Mouse (Mus musculus) intestine, embryonic 14.5 days (tissue): Measurements from ENCODE around the gene Cacna1i. TPM values are rescaled to one million over a fixed set of nuclear protein-coding genes. Genes with fewer than 3 reads are reported as not detected.

Source experiments
- ATAC-seq: fragments of 200-750 bp; cut with Nextera tagmentation; replicated peaks from 2 replicates; pipeline ENCODE4 v1.8.0; 2017; ENCODE audit warnings: low read depth, moderate number of reproducible peaks, moderate TSS enrichment, moderate library complexity; ENCODE audit not compliant: low FRiP score, low TSS enrichment
- DNase-seq: peaks from one replicate; pipeline ENCODE4 v3.0.0-alpha.2; 2018; ENCODE audit warnings: low spot score
- H3K27ac ChIP-seq: fragments of 300-500 bp; sonication (generic); 2 replicates; pipeline ENCODE4 v1.5.1; 2014; ENCODE audit warnings: low read depth, mild to moderate bottlenecking, control low read depth
- H3K27me3 ChIP-seq: fragments of 300-500 bp; sonication (generic); replicated peaks from 2 replicates; pipeline ENCODE4 v1.6.1; 2014; ENCODE audit warnings: low read length, control low read depth; ENCODE audit not compliant: control insufficient read depth, insufficient read depth
- H3K36me3 ChIP-seq: fragments of 300-500 bp; sonication (generic); 2 replicates; pipeline ENCODE4 v1.6.1; 2014; ENCODE audit warnings: low read length, control low read depth; ENCODE audit not compliant: control insufficient read depth, insufficient read depth
- H3K4me1 ChIP-seq: fragments of 300-500 bp; sonication (generic); replicated peaks from 2 replicates; pipeline ENCODE4 v1.6.1; 2014; ENCODE audit warnings: low read length, control low read depth, mixed read lengths; ENCODE audit not compliant: control insufficient read depth, insufficient read depth
- H3K4me2 ChIP-seq: fragments of 300-500 bp; sonication (generic); 2 replicates; pipeline ENCODE4 v1.6.1; 2014; ENCODE audit warnings: low read length
- H3K4me3 ChIP-seq: fragments of 300-500 bp; sonication (generic); 2 replicates; pipeline ENCODE4 v1.5.1; 2014; ENCODE audit warnings: low read depth, low read length, control low read depth, mixed read lengths
- H3K9ac ChIP-seq: fragments of 300-500 bp; sonication (generic); 2 replicates; pipeline ENCODE4 v1.6.1; 2014; ENCODE audit warnings: mild to moderate bottlenecking, low read length
- H3K9me3 ChIP-seq: fragments of 300-500 bp; sonication (generic); 2 replicates; pipeline ENCODE4 v1.6.1; 2016; ENCODE audit warnings: low read length, control low read depth; ENCODE audit not compliant: control insufficient read depth
- WGBS: fragments of 180-500 bp; shearing (Covaris S2); extraction: QIAGEN DNeasy Blood & Tissue Kit; methylation state at CpG from one replicate; pipeline ENCODE4 v1.1.7; 2014; 5-methylcytosine and 5-hydroxymethylcytosine counted together
- polyA plus RNA-seq: library from polyadenylated mRNA; unstranded; fragments of >200 nt; fragmentation: Nextera tagmentation; extraction: Ambion mirVana; gene quantifications from 2 replicates; pipeline ENCODE4 v1.2.1, GENCODE M21; 2014

The Cacna1i gene
- polyA plus RNA-seq, 1 experiment from 2014 or later: not detected

DNA sequence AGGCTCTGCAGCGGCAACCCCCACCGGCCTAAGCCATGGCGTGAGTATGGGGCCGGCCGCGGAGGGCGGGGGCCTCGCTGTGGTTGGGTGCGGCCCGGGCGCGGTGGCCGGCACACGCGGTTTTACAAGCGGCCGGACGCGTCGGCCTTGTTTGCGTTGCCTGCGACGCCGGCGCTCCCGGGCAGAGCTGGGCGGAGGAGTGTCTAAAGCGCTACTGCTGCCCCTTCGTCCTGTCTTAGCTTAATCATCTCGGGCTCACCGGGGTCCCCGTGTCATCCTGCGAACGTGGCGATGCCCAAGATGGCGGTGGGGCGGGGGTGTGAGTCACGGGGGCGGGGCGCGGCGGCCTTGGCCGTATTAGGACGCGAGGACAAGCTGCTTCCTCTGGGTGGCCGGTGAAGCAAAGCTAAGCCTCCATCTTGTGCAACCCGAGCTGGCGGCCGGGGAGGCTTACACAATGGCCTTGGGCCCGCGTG lies 31.4 kb upstream of the Cacna1i start:
- Histone ChIP-seq H3K4me2 (peak overlapping the region; percentile 97), H3K9me3 (no peaks in the 10 kb centered on the region), H3K4me1 (peaks cover 27% of the 10 kb centered on the region), H3K27ac (peak overlapping the region; percentile 99), H3K9ac (peak overlapping the region; percentile 100), H3K27me3 (no peaks in the 10 kb centered on the region), H3K4me3 (peak overlapping the region; percentile 100), H3K36me3 (peaks cover 61% of the 10 kb centered on the region)
- DNase-seq: peak; percentile 92
- WGBS: under 1% methylated on average over 51 of the region's 51 CpGs
- ATAC-seq: peak; percentile 32

DNA sequence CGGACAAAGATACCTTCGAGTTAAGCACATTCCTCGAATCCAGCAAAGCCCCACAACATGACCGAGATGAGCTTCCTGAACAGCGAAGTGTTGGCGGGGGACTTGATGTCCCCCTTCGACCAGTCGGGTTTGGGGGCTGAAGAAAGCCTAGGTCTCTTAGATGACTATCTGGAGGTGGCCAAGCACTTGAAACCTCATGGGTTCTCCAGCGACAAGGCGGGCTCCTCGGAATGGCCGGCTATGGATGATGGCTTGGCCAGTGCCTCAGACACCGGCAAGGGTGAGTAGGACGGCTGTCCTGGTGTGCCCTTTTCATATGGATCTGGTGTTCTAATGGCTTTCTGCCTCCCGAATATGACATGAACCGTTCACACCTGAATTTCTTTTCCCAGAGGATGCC lies 30.8 kb upstream of the Cacna1i start:
- peak overlapping the region; percentile 99 for H3K27ac ChIP-seq
- ATAC-seq (no peak), DNase-seq (no peak)
- 9% methylated on average over 16 of the region's 16 CpGs for WGBS
- H3K4me2 ChIP-seq: peak overlapping the region; percentile 97
- no peaks in the 10 kb centered on the region for H3K27me3 ChIP-seq
- peak overlapping the region; percentile 100 for H3K4me3 ChIP-seq
- peaks cover 60% of the 10 kb centered on the region for H3K36me3 ChIP-seq
- peaks cover 27% of the 10 kb centered on the region for H3K4me1 ChIP-seq
- H3K9me3 ChIP-seq: no peaks in the 10 kb centered on the region
- peak overlapping the region; percentile 100 for H3K9ac ChIP-seq

DNA sequence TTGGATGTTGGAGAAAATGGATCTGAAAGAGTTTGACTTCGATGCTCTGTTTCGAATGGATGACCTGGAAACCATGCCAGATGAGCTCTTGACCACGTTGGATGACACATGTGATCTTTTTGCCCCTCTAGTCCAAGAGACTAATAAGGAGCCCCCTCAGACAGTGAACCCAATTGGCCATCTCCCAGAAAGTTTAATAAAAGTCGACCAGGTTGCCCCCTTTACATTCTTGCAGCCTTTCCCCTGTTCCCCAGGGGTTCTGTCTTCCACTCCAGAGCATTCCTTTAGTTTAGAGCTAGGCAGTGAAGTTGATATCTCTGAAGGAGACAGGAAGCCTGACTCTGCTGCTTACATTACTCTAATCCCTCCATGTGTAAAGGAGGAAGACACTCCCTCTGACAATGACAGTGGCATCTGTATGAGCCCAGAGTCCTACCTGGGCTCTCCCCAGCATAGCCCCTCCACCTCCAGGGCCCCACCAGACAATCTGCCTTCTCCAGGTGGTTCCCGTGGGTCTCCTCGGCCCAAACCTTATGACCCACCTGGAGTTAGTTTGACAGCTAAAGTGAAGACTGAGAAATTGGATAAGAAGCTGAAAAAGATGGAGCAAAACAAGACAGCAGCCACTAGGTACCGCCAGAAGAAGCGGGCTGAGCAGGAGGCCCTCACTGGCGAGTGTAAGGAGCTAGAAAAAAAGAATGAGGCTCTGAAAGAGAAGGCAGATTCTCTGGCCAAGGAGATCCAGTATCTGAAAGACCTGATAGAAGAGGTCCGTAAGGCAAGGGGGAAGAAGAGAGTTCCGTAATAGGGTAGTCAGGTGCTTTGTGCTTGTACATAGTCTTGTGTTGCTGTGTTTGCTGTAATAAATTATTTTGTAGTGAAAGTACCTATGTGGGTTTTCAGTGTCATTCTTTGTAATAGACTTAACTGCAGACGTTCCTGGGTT lies 30.1 kb upstream of the Cacna1i start:
- H3K4me1 ChIP-seq: peaks cover 27% of the 10 kb centered on the region
- peaks cover 54% of the 10 kb centered on the region for H3K36me3 ChIP-seq
- no peaks in the 10 kb centered on the region for H3K27me3 ChIP-seq
- no peak for ATAC-seq
- peak overlapping the region; percentile 97 for H3K4me2 ChIP-seq
- peak overlapping the region; percentile 99 for H3K27ac ChIP-seq
- whole genome bisulfite sequencing: 61% methylated on average over 12 of the region's 12 CpGs
- DNase-seq: no peak
- peak overlapping the region; percentile 100 for H3K4me3 ChIP-seq
- no peaks in the 10 kb centered on the region for H3K9me3 ChIP-seq
- H3K9ac ChIP-seq: peak overlapping the region; percentile 100

DNA sequence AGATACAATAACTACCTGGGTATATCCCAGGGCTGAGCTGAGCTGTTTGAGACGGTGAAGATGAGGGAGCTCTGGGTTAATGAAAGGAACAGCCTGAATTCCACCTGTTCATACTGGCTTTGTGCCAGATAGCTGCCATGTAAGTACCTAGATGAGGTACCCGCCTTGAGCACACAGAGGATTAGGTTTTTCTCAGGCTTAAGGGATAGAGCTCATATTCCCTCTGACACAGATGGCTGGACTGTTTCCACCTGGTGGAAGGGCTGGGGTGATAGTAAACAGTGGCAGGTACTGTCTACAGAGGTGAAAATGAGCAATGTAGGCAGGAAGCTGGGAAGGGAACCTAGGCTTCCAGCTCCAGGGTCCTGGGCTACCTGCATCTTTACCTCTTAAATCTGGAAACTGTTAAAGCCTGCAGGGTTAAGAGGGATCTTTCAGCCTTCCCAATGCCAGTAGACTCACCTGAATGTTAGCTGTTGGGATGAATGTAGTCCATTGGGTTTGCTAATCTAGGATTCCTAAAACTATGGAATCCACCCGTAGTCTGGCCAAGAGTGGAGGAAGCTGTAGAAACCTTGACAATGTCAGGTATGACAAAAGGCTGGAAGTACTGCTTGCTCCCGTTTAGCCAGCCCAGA lies 29.3 kb upstream of the Cacna1i start:
- H3K9ac ChIP-seq: peak overlapping the region; percentile 100; the same call in 1 of the 2 replicates
- ATAC-seq: no peak
- peaks cover 48% of the 10 kb centered on the region for H3K36me3 ChIP-seq
- DNase-seq: peak; percentile 57
- H3K4me3 ChIP-seq: peak overlapping the region; percentile 100
- WGBS: 26% methylated on average over 4 of the region's 4 CpGs
- H3K9me3 ChIP-seq: no peaks in the 10 kb centered on the region
- peaks cover 27% of the 10 kb centered on the region for H3K4me1 ChIP-seq
- peak overlapping the region; percentile 99 for H3K27ac ChIP-seq
- H3K27me3 ChIP-seq: no peaks in the 10 kb centered on the region
- H3K4me2 ChIP-seq: peak overlapping the region; percentile 97

DNA sequence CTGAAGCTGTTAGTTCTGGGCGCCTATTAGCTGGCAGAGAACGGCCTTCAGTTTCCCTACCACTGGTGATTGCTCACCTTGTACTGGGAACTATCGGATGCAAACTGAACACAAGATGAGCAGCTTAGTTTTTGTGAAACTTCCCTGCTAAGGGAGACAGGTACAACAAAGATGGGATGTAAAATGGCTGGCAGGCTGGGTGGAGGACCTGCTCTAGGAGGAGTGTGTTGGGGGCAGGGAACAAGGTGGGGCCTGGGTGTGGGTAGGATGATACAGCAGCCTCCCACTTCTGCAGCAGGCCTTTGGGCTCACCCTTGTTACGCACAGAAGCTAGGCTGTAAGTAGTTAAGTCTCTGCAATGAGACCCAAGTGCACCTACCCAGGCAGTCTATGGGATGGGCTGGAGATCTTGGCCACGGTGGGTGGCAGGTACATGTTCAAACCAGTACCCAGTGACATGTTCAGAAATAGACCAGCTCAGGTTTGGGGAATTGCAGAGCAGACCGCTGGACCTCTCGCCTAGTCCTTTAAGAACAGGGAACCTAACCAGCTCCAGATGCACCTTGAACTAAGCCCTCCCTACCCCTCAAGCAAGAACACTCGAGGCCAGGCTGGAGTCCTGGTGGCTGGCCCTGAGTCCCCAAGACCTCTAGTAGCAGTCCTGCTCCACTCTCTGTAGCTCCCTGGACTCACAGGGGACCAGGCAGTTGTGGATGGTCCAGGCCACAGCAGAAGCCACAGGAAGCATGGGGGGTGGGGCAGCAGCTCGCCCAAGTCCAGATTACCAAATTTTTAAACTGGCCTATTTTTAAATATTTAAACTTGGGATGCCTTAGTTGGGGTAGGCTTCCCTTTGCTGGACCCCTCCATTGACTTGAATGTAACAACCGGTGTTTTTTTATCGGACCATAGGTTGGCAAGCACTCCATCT lies 28.5 kb upstream of the Cacna1i start:
- peaks cover 31% of the 10 kb centered on the region for H3K4me1 ChIP-seq
- ATAC-seq (no peak), DNase-seq (peak; percentile 56)
- H3K27me3 ChIP-seq: no peaks in the 10 kb centered on the region
- peak overlapping the region; percentile 99 for H3K27ac ChIP-seq
- H3K4me3 ChIP-seq: no peak overlapping the region
- no peaks in the 10 kb centered on the region for H3K9me3 ChIP-seq
- no peak overlapping the region for H3K4me2 ChIP-seq
- no peak overlapping the region for H3K9ac ChIP-seq
- H3K36me3 ChIP-seq: peaks cover 48% of the 10 kb centered on the region
- WGBS: 48% methylated on average over 11 of the region's 11 CpGs

DNA sequence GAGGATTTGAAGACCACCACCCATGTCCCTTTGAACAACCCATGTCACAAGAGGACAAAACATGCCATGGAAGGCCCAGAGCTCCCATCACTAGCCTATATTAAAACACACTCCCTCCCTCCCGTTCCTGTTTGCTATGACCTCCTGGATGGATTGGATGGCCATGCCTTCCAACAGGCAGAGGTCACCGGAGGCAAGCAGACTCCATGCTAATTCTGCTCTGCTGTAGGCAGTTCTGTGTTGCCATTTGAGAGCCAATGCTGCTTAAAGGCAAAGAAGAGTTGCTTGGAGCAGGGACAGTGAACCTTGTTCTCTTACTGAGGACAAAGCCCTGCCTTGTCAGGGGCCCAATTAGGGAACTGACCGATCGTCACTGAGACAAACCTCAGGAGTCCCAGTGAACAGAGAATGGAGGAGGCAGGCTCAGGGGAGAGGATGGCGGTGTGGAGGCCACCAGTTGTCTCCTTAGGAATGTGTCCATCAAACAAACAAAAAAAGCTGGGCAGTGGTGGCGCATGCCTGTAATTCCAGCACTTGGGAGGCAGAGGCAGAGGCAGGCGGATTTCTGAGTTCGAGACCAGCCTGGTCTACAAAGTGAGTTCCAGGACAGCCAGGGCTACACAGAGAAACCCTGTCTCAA lies 27.5 kb upstream of the Cacna1i start:
- Histone ChIP-seq H3K9ac (no peak overlapping the region), H3K27me3 (no peaks in the 10 kb centered on the region), H3K4me2 (no peak overlapping the region), H3K27ac (no peak overlapping the region), H3K4me3 (no peak overlapping the region), H3K4me1 (peaks cover 23% of the 10 kb centered on the region), H3K9me3 (no peaks in the 10 kb centered on the region), H3K36me3 (peaks cover 48% of the 10 kb centered on the region)
- ATAC-seq (no peak), DNase-seq (no peak)
- WGBS: 74% methylated on average over 8 of the region's 8 CpGs

DNA sequence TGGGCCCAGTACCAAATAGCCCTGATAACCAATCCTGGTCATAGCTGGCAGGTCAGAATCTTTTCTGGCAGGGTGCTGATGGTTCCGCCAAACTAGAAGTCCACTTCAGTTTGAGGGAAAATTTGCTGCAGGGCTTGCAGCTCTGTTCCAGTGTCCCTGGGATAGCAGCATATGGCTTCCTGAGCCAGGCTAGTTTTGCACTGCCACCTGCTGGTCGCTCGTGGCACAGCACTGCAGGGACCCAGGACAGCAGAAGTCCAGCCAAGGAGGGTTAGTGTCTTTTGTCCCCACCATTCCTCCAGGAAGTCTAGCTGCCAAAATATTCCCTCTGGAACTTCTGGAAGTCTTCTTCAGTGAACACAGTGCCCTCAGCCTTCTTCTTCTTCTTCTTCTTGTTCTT lies 26.4 kb upstream of the Cacna1i start:
- 8% methylated on average over 3 of the region's 3 CpGs for WGBS
- Histone ChIP-seq H3K27ac (no peak overlapping the region), H3K9ac (no peak overlapping the region), H3K27me3 (no peaks in the 10 kb centered on the region), H3K9me3 (no peaks in the 10 kb centered on the region), H3K4me3 (no peak overlapping the region), H3K4me2 (no peak overlapping the region), H3K36me3 (peaks cover 48% of the 10 kb centered on the region), H3K4me1 (peaks cover 23% of the 10 kb centered on the region)
- ATAC-seq: no peak
- peak; percentile 96 for DNase-seq

DNA sequence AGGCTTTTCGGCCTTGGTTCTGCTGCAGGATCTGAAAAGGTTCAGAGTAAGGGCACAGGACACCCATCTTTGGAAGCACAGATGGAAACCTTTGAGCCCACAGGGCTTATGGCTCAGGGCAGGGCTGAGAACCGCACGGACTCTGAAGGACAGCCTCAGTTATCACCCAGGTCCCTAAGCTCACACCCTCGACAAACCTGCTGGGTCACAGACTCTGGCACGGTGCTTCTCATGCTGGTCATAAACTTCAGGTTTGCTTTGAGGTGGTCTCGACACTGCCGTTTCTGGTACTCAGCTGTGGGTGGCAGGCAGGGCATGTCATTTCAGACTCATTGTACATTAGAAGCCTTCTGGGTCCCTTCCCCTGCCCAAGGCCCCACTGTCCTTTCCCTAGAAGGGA lies 25.9 kb upstream of the Cacna1i start:
- no peak overlapping the region for H3K9ac ChIP-seq
- no peaks in the 10 kb centered on the region for H3K27me3 ChIP-seq
- H3K4me2 ChIP-seq: no peak overlapping the region
- no peak for DNase-seq
- no peak overlapping the region for H3K27ac ChIP-seq
- ATAC-seq: no peak
- H3K9me3 ChIP-seq: no peaks in the 10 kb centered on the region
- 75% methylated on average over 7 of the region's 7 CpGs for WGBS
- peaks cover 23% of the 10 kb centered on the region for H3K4me1 ChIP-seq
- peaks cover 46% of the 10 kb centered on the region for H3K36me3 ChIP-seq
- no peak overlapping the region for H3K4me3 ChIP-seq
